Mouse (Mus musculus) liver, embryonic 14.5 days (tissue): ENCODE data around the gene Ltbp1.

Source experiments
- CTCF ChIP-seq: IDR thresholded peaks from 2 replicates; pipeline ENCODE4 v1.5.1; 2016; ENCODE audit warnings: antibody characterized with exemption, low read depth, control low read depth
- EP300 ChIP-seq: IDR thresholded peaks from 2 replicates; pipeline ENCODE4 v1.6.1; 2016; ENCODE audit warnings: antibody characterized with exemption, low read depth

DNA sequence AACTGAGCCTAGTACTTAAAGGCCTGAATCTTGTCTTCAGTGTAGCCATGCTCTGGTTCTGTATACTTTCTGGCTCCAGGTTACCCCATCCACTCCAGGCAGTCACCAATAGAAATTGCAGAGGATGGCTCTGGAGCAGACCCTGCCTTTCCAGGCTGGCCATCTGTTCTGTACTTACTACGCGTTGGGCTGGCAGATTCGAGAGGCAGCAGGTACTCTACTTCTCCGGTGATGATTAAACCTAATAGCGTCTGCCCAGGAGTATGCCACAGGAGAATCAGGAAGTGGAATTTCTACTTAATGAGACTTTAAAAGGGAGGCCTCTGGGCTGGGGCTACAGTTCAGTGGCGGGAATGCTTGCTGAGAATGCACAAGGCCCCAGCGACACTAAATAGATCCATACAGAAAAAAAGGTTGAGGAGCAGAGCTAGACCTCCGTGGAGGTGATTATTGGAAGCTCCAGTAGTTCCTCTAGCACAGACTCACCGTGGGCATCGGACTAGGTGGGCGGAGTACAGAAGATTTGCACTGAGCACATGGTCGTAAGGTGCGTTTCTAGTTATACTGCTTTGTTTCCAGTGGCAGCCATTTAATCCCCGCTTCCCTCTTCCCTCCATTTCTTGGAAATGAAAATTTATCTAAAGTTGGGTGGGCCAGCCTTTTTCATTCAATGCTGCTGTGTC is 177.1 kb downstream of the Ltbp1 start:
- TF ChIP-seq CTCF (no peak), EP300 (no peak)
